Mouse (Mus musculus) frontal cortex, postnatal 25 days (tissue): ENCODE results near the gene Slc22a6.

Source experiments
- DNase-seq, 2 experiments: peaks; one replicate each; pipeline ENCODE4 v3.0.0; 2022; ENCODE audit warnings: low spot score in 2 of 2

Slc22a6 gene

GRCm38 (mm10) chr19:8611358-8612123 is 6.3 kb upstream of the Slc22a6 start:
- no peak for DNase-seq

GRCm38 (mm10) chr19:8613111-8613510 is 4.7 kb upstream of the Slc22a6 start:
- no peak for DNase-seq

GRCm38 (mm10) chr19:8614343-8614742 is 3.5 kb upstream of the Slc22a6 start:
- DNase-seq, result no peak

DNA sequence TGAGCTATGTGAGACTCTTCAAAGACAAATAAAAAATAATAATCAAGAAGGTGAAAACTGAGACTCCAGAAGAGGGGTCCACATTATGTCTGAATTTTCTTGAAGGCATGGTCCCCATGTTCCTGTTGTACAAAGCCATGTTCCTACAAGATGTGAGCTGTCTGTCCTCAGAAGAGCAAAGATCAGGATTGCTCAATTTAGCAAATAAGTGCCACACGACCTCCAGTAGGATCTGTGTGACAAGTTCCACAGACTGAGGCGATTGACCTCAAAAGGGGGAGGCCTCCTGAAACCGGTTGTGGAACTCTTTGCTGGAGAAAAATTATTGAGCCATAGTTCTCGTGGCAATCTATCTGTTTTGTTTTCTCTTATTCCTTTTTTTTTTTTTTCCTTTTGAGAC is 1.5 kb upstream of the Slc22a6 start:
- DNase-seq, result no peak

GRCm38 (mm10) chr19:8621098-8621497 is 3.3 kb downstream of the Slc22a6 start:
- DNase-seq, result no peak

DNA sequence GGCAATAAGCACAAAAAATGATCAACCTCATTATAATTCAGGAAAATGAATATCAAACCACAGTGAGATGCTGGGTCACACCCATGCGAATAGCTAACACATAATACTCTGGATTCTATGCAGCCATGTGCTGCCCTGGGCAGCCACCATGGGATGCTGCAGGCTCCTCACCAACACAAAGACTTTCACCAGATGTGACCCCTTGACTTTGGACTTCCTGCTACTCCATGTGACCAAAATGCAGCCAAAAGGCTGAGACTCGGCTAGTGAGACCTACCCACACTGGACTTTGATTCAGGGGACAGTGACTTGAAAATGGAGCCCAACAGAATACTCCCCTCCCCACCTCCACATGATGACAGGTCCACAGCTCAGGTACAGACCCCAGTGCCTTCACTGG is 12.4 kb downstream of the Slc22a6 start:
- no peak for DNase-seq

- DNase-seq, result no peak
These were observed 13.0 kb downstream of the Slc22a6 start for GRCm38 (mm10) chr19:8630826-8631225.

DNA sequence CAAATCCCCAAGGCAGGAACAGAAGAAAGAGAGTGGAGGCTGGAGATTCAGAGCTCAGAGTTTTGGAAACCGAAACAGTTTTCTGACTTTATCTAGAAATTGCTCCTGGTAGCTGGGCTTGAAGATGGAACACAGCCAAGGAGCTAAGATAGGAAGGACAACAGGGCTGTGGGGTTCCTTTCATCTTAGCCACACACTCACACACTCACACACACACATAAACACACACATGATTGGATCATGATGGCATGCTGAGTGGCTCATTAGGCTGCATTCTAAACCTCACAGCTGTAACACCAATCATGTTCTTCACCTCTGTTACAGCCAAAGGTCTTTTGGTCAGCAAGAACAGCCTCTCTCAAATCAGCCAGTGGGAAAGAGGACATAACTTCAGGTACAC is 14.2 kb downstream of the Slc22a6 start:
- DNase-seq, result no peak

GRCm38 (mm10) chr19:8642086-8642485 is 24.2 kb downstream of the Slc22a6 start:
- DNase-seq, result no peak

DNA sequence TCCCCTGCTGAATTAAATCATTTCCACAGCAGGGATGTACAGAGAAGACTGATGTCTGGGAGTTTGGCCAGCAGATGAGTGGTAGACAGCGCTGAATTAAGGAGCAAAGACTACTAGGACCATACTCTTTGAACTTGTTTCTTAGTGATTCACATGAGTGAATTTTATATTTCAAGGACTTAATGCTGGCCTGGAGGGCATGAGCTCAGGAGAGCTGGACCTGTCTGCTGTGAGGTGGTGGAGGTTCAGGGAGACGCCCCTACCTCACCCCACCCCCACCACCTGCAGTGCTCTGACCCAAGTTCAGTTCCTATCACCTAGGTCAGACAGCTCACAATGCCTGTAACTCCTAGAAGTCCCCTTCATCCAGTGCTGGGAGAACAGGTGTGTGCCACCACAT is 28.6 kb downstream of the Slc22a6 start:
- no peak for DNase-seq

DNA sequence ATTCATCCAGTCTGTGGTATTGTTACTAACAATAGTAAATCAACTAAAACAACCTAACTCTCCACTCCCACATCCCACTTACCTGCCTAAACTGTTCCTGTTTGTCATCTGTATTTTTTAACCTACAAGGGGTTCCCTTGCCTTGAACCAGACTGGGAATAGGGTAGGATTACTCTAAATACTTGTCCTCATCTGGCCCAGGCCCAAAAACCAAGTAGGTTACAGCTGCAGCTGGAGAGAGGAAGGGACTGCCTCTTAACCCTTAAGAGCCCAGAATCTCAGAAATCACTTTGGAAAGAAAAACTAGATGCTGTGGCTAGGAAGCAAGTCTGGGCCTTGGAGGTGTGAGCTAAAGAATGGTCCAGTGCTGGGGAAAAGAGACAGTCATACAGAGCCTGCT is 38.0 kb downstream of the Slc22a6 start:
- no peak for DNase-seq

DNA sequence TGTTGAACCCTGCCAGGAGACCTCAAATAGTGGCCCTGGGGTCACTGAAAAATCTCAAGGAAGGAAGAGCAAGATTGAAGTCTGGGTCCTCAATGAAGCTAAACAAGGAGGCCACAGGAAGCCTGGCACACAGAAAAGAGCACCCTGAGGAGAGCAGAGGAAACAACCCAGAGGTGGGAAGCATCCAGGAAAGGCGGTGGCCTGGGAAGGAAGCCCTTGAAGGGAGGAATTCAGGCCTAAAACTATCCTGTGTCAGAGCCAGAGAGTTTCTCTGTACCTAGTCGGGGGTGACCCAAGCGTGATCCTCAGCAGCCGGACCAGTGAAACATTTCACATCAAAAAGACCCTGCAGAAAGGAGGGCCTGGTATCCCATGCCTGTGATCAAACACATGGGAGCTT is 38.5 kb downstream of the Slc22a6 start:
- DNase-seq, result no peak

- DNase-seq, result peak; percentile 63 to 71
These were observed 44.0 kb downstream of the Slc22a6 start for GRCm38 (mm10) chr19:8661821-8662307.

GRCm38 (mm10) chr19:8662337-8662736 is 44.5 kb downstream of the Slc22a6 start:
- DNase-seq, result peak; percentile 81 to 84

DNA sequence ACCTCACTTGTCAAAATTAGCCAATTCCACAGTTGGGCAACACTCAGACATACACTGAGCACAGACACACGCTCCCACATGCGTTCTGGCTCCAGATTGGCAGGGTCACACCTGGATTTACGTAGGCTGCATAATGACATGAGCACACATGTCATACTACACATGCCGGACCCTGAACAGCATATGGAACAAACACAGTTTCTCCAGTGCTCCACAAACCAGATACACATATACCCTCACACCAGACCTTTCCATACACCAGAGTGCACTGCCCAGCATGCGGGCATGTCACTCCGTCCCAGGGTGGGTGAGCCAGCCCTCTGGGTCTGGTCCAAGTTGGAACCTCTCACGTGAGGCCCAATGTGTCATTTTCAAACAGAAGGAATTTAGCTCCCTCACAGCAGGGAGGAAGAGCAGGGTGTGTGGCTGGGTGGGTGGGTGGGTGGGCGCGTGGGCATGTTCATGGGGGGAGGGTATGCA is 45.6 kb downstream of the Slc22a6 start, which contains the start of gene Chrm1:
TSS of gene Chrm1 (plus strand) at position 430 of the 480 bp plus-strand sequence.
- no peak for DNase-seq

GRCm38 (mm10) chr19:8663911-8664421 is 46.1 kb downstream of the Slc22a6 start:
- DNase-seq, result peak; percentile 59 to 61

GRCm38 (mm10) chr19:8664859-8665258 is 47.0 kb downstream of the Slc22a6 start:
- DNase-seq, result no peak

DNA sequence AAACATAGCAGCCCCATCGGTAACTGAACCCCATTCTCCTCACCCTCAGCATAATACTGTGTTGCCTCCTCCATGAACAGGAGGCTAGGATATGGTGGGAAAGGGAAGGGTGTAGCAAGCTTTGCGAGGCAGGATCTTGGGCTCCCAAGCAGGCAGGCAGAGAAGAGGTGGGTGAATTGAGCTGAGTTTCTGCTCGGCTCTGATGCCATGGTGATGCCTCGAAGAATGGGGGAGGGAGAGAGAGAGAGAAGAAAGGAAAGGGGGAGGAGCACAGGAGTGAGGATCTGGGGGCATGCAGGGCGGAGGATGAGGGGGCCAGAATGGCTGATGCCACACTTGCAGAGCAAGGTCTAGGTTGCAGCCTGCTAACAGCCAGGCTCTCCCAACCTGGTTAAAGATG is 47.9 kb downstream of the Slc22a6 start:
- DNase-seq, result peak in 1 of 2 experiments; percentile 38

DNA sequence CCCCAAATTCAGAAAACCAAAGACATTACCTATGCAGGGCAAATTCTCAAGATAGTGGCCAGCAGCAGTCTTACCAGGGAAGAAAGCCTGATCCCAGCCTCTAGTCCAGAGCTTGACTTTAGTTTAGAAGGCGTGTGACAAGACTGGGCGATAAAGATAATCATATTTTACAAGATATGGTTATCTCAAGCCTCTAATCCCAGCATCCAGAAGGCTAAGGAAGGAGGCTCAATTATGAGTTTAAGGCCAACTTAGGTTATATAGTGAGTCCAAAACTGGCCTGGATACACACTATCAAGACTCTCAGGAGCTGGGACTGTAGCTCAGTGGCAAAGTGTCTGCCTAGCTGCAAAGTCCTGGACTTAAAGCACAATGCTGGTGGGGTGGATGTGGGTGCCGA is 55.0 kb downstream of the Slc22a6 start:
- no peak for DNase-seq

DNA sequence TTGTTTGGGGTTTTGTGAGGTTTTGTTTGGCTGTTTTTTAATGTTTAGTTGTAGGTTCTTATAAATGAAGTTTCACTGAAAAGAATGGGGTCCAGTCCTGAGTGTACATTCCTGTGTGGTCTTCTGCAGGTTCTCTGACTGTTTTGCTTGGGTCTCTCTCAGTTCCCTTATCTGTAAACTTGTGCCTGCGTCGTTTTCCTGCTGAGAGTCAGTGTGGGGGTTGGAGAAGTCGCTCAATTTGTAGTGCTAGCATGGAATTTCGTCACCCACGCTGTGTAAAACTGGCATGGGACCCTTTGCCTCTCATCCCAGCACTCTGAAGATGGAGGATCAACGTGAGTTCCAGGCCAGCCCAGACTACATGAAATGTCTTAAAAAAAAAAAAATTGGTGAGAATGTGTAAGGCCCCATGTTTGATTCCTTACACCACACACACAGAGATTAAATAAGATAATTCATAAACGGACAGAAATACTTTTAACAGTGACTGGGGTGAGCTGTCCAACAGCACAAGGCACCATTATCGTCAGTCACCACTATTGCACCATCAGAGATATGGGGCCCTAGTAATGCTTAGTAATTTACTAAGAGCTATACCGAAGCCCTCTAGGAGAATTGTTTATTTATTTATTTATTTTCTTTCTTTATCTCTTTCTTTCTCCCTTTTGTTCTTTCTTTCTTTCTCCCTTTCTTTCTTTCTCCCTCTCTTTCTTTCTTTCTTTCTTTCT is 55.7 kb downstream of the Slc22a6 start:
- no peak for DNase-seq
